Mouse (Mus musculus): ENCODE results near the gene Larp4b. TPM values are rescaled to one million over a fixed set of nuclear protein-coding genes. Genes with fewer than 3 reads are reported as not detected.

Gene Larp4b
- polyA plus RNA-seq, 1 experiment = 24.1 TPM

- 54% methylated on average over 19 of the region's 19 CpGs for WGBS
- TF ChIP-seq CTCF (IDR thresholded peaks at IDR 0.05; ENCODE audit: borderline replicate concordance, control insufficient read depth, extremely low read depth, insufficient read depth, low read length, poor library complexity) (no peak), POLR2A (IDR thresholded peaks at IDR 0.05; ENCODE audit: control insufficient read depth, extremely low read depth, insufficient read depth, low read length, poor library complexity) (no peak)
- H3K27ac ChIP-seq (ENCODE audit: control insufficient read depth, insufficient read depth, low read length) = no peak overlapping the region
- no peak for DNase-seq
- no peaks in the 10 kb centered on the region for H3K27me3 ChIP-seq (ENCODE audit: control insufficient read depth, insufficient read depth, low read length)
- H3K4me1 ChIP-seq (replicated peaks; ENCODE audit: control insufficient read depth, insufficient read depth, low read length) = peaks cover 4% of the 10 kb centered on the region; the same call in 1 of the 2 replicates
- no peak overlapping the region for H3K4me3 ChIP-seq (ENCODE audit: control insufficient read depth, insufficient read depth, low read length)
- no peaks in the 10 kb centered on the region for H3K36me3 ChIP-seq (ENCODE audit: control insufficient read depth, insufficient read depth, low read length)
Measured at GRCm38 (mm10) chr13:9198728-9199464, 105.2 kb downstream of the Larp4b start.

- TF ChIP-seq CTCF (IDR thresholded peaks at IDR 0.05; ENCODE audit: borderline replicate concordance, control insufficient read depth, extremely low read depth, insufficient read depth, low read length, poor library complexity) (no peak), POLR2A (IDR thresholded peaks at IDR 0.05; ENCODE audit: control insufficient read depth, extremely low read depth, insufficient read depth, low read length, poor library complexity) (no peak)
- Histone ChIP-seq H3K4me3 (ENCODE audit: control insufficient read depth, insufficient read depth, low read length) (no peak overlapping the region), H3K4me1 (replicated peaks; ENCODE audit: control insufficient read depth, insufficient read depth, low read length) (peaks cover 4% of the 10 kb centered on the region; the same call in 1 of the 2 replicates), H3K27ac (ENCODE audit: control insufficient read depth, insufficient read depth, low read length) (no peak overlapping the region), H3K36me3 (ENCODE audit: control insufficient read depth, insufficient read depth, low read length) (no peaks in the 10 kb centered on the region), H3K27me3 (ENCODE audit: control insufficient read depth, insufficient read depth, low read length) (no peaks in the 10 kb centered on the region)
- DNase-seq = no peak
- WGBS = 62% methylated on average over 2 of the region's 2 CpGs
Measured at GRCm38 (mm10) chr13:9199465-9199844, 105.8 kb downstream of the Larp4b start.

GRCm38 (mm10) chr13:9222761-9223405 lies 129.2 kb downstream of the Larp4b start:
- Histone ChIP-seq H3K4me1 (replicated peaks; ENCODE audit: control insufficient read depth, insufficient read depth, low read length) (no peaks in the 10 kb centered on the region), H3K27ac (ENCODE audit: control insufficient read depth, insufficient read depth, low read length) (no peak overlapping the region), H3K27me3 (ENCODE audit: control insufficient read depth, insufficient read depth, low read length) (no peaks in the 10 kb centered on the region), H3K4me3 (ENCODE audit: control insufficient read depth, insufficient read depth, low read length) (no peak overlapping the region), H3K36me3 (ENCODE audit: control insufficient read depth, insufficient read depth, low read length) (no peaks in the 10 kb centered on the region)
- 88% methylated on average over 9 of the region's 9 CpGs for whole genome bisulfite sequencing
- DNase-seq = no peak
- TF ChIP-seq POLR2A (IDR thresholded peaks at IDR 0.05; ENCODE audit: control insufficient read depth, extremely low read depth, insufficient read depth, low read length, poor library complexity) = no peak
- no peak for TF ChIP-seq CTCF (IDR thresholded peaks at IDR 0.05; ENCODE audit: borderline replicate concordance, control insufficient read depth, extremely low read depth, insufficient read depth, low read length, poor library complexity)

Other genes with a start within 250 kb of the Larp4b start
- gene Wdr37, start 222.0 kb upstream of the Larp4b start, polyA plus RNA-seq (2012; rRNA removed) = 35.3 and 46.5 TPM in 2 replicates
- 11.3 and 12.7 TPM in 2 replicates for gene Idi1, start 208.4 kb upstream of the Larp4b start, polyA plus RNA-seq (2012; rRNA removed)
- gene Gm9745, start 145.7 kb upstream of the Larp4b start, polyA plus RNA-seq (2012; rRNA removed) = 0.31 TPM in 1 of 2 replicates, not detected in the other
- 0.15 and 0.38 TPM in 2 replicates for gene Idi2, start 141.0 kb upstream of the Larp4b start, polyA plus RNA-seq (2012; rRNA removed)
- gene Gtpbp4, start 97.8 kb upstream of the Larp4b start, polyA plus RNA-seq (2012; rRNA removed) = 12.2 and 12.9 TPM in 2 replicates
- 5.3 and 6.5 TPM in 2 replicates for gene Dip2c, start 182.6 kb downstream of the Larp4b start, polyA plus RNA-seq (2012; rRNA removed)

All from thymus, adult 2 months (tissue).